Mouse (Mus musculus): Measurements from ENCODE around the gene Npnt.

- TF ChIP-seq EP300 (optimal IDR thresholded peaks at IDR 0.05) (no peak), CTCF (IDR thresholded peaks at IDR 0.05; ENCODE audit: low read depth) (no peak)
Measured at GRCm38 (mm10) chr3:132929866-132930265, 20.2 kb downstream of the Npnt start.

Measured in stomach, postnatal 0 days (tissue).